Mouse (Mus musculus) midbrain, postnatal 0 days (tissue): ENCODE measurements around the gene Amz1. TPM values are rescaled to one million over a fixed set of nuclear protein-coding genes. Genes with fewer than 3 reads are reported as not detected.
A peak's percentile ranks its signal among the peaks of the same experiment; 100 is the strongest.

Source experiments
- ATAC-seq: fragments of 200-750 bp; cut with Nextera tagmentation; 2 replicates; pipeline ENCODE4 v1.8.0; 2017; ENCODE audit warnings: moderate number of reproducible peaks, mild to moderate bottlenecking, moderate TSS enrichment, moderate library complexity; ENCODE audit not compliant: low FRiP score
- DNase-seq: peaks from one replicate; pipeline ENCODE4 v3.0.0-alpha.2; 2015; ENCODE audit warnings: low spot score
- H3K27ac ChIP-seq: fragments of 300-500 bp; sonication (generic); 2 replicates; pipeline ENCODE4 v1.5.1; 2014; ENCODE audit warnings: low read depth, mild to moderate bottlenecking, low read length, mixed read lengths
- H3K27me3 ChIP-seq: fragments of 300-500 bp; sonication (generic); 2 replicates; pipeline ENCODE4 v1.6.1; 2014; ENCODE audit warnings: low read length, control low read depth, mixed read lengths; ENCODE audit not compliant: insufficient read depth
- H3K36me3 ChIP-seq: fragments of 300-500 bp; sonication (generic); 2 replicates; pipeline ENCODE4 v1.6.1; 2014; ENCODE audit warnings: low read length, control low read depth, mixed read lengths; ENCODE audit not compliant: insufficient read depth
- H3K4me1 ChIP-seq: fragments of 300-500 bp; sonication (generic); 2 replicates; pipeline ENCODE4 v1.6.1; 2014; ENCODE audit warnings: mild to moderate bottlenecking, control low read depth, antibody characterized with exemption, low read length, mixed read lengths; ENCODE audit not compliant: insufficient read depth
- H3K4me2 ChIP-seq: fragments of 300-500 bp; sonication (generic); 2 replicates; pipeline ENCODE4 v1.6.1; 2014; ENCODE audit warnings: low read depth, mild to moderate bottlenecking, low read length, mixed read lengths; ENCODE audit not compliant: poor library complexity, severe bottlenecking
- H3K4me3 ChIP-seq: fragments of 300-500 bp; sonication (generic); 2 replicates; pipeline ENCODE4 v1.5.1; 2014; ENCODE audit warnings: low read depth, mild to moderate bottlenecking, low read length, moderate library complexity
- H3K9ac ChIP-seq: fragments of 300-500 bp; sonication (generic); replicated peaks from 2 replicates; pipeline ENCODE4 v1.6.1; 2014; ENCODE audit warnings: mild to moderate bottlenecking, low read length, moderate library complexity, mixed read lengths; ENCODE audit not compliant: poor library complexity, severe bottlenecking
- H3K9me3 ChIP-seq: fragments of 300-500 bp; sonication (generic); 2 replicates; pipeline ENCODE4 v1.6.1; 2016; ENCODE audit warnings: low read length, control low read depth
- CTCF ChIP-seq: IDR thresholded peaks from 2 replicates; pipeline ENCODE4 v1.5.1; 2016; ENCODE audit warnings: antibody characterized with exemption, mild to moderate bottlenecking
- WGBS: fragments of 180-500 bp; shearing (Covaris S2); extraction: QIAGEN DNeasy Blood & Tissue Kit; methylation state at CpG from one replicate; pipeline ENCODE4 v1.1.7; 2014; 5-methylcytosine and 5-hydroxymethylcytosine counted together
- polyA plus RNA-seq: library from polyadenylated mRNA; unstranded; fragments of >200 nt; fragmentation: Nextera tagmentation; extraction: Ambion mirVana; gene quantifications from 2 replicates; pipeline ENCODE4 v1.2.1, GENCODE M21; 2015
- total RNA-seq: library from RNA; depleted of rRNA; stranded (reverse); fragments of >200 nt; gene quantifications from 2 replicates; pipeline ENCODE4 v1.2.3, GENCODE M21; 2014

Gene Amz1
- total and polyA plus RNA-seq, 2 experiments from 2014 or later, result 14.9 to 15.6 TPM

GRCm38 (mm10) chr5:140741040-140741439 lies 17.1 kb downstream of the Amz1 start:
- Histone ChIP-seq H3K4me2 (no peak overlapping the region), H3K27ac (no peak overlapping the region), H3K9me3 (no peaks in the 10 kb centered on the region), H3K4me3 (no peak overlapping the region), H3K9ac (no peak overlapping the region), H3K4me1 (no peaks in the 10 kb centered on the region), H3K27me3 (peaks cover 5% of the 10 kb centered on the region; the same call in 1 of the 2 replicates), H3K36me3 (no peaks in the 10 kb centered on the region)
- TF ChIP-seq CTCF, result no peak
- ATAC-seq, result no peak
- no peak for DNase-seq
- 74% methylated on average over 11 of the region's 11 CpGs for WGBS

GRCm38 (mm10) chr5:140741877-140742276 lies 17.9 kb downstream of the Amz1 start:
- TF ChIP-seq CTCF, result peak; percentile 57
- Histone ChIP-seq H3K4me1 (no peaks in the 10 kb centered on the region), H3K4me2 (no peak overlapping the region), H3K36me3 (no peaks in the 10 kb centered on the region), H3K27ac (no peak overlapping the region), H3K4me3 (no peak overlapping the region), H3K27me3 (no peaks in the 10 kb centered on the region), H3K9me3 (no peaks in the 10 kb centered on the region), H3K9ac (no peak overlapping the region)
- ATAC-seq (no peak), DNase-seq (no peak)

GRCm38 (mm10) chr5:140743706-140744131 lies 19.8 kb downstream of the Amz1 start:
- peak; percentile 70 for DNase-seq
- Histone ChIP-seq H3K9ac (no peak overlapping the region), H3K27ac (no peak overlapping the region), H3K9me3 (no peaks in the 10 kb centered on the region), H3K4me1 (no peaks in the 10 kb centered on the region), H3K27me3 (no peaks in the 10 kb centered on the region), H3K4me2 (no peak overlapping the region), H3K36me3 (no peaks in the 10 kb centered on the region), H3K4me3 (no peak overlapping the region)
- peak; percentile 55 for TF ChIP-seq CTCF
- ATAC-seq, result peak; percentile 56; the same call in 1 of the 2 replicates
- WGBS, result 26% methylated on average over 12 of the region's 12 CpGs

GRCm38 (mm10) chr5:140748425-140748824 lies 24.5 kb downstream of the Amz1 start:
- Histone ChIP-seq H3K27me3 (no peaks in the 10 kb centered on the region), H3K27ac (no peak overlapping the region), H3K4me1 (peaks cover 5% of the 10 kb centered on the region; the same call in 1 of the 2 replicates), H3K36me3 (peaks cover 4% of the 10 kb centered on the region; the same call in 1 of the 2 replicates), H3K9me3 (no peaks in the 10 kb centered on the region), H3K9ac (no peak overlapping the region), H3K4me3 (no peak overlapping the region), H3K4me2 (no peak overlapping the region)
- DNase-seq (no peak), ATAC-seq (no peak)
- no peak for TF ChIP-seq CTCF
- 84% methylated on average over 10 of the region's 10 CpGs for whole genome bisulfite sequencing

- 19% methylated on average over 12 of the region's 12 CpGs for WGBS
- peak; percentile 91 for TF ChIP-seq CTCF
- Histone ChIP-seq H3K4me1 (peaks cover 5% of the 10 kb centered on the region; the same call in 1 of the 2 replicates), H3K4me2 (peak overlapping the region; percentile 37), H3K27ac (0 out of 2 replicates have a peak overlapping the region, but pooled peaks have one; percentile 8), H3K36me3 (peaks cover 4% of the 10 kb centered on the region; the same call in 1 of the 2 replicates), H3K4me3 (peak overlapping the region; percentile 18; the same call in 1 of the 2 replicates), H3K9ac (peak overlapping the region; percentile 13; the same call in 1 of the 2 replicates), H3K9me3 (no peaks in the 10 kb centered on the region), H3K27me3 (no peaks in the 10 kb centered on the region)
- ATAC-seq (peak; percentile 71), DNase-seq (peak; percentile 83)
These were observed 25.3 kb downstream of the Amz1 start for GRCm38 (mm10) chr5:140749062-140749875.

GRCm38 (mm10) chr5:140750925-140751324 lies 27.0 kb downstream of the Amz1 start:
- 4% methylated on average over 1 of the region's 2 CpGs for WGBS
- no peak overlapping the region for H3K4me2 ChIP-seq
- ATAC-seq, result no peak
- no peaks in the 10 kb centered on the region for H3K9me3 ChIP-seq
- peaks cover 4% of the 10 kb centered on the region; the same call in 1 of the 2 replicates for H3K36me3 ChIP-seq
- no peak for DNase-seq
- H3K4me3 ChIP-seq, result no peak overlapping the region
- peaks cover 5% of the 10 kb centered on the region; the same call in 1 of the 2 replicates for H3K4me1 ChIP-seq
- no peak overlapping the region for H3K9ac ChIP-seq
- H3K27me3 ChIP-seq, result no peaks in the 10 kb centered on the region
- no peak overlapping the region for H3K27ac ChIP-seq
- TF ChIP-seq CTCF, result peak; percentile 74
